Comparison of ENCODE assay signal across 25 mouse cellular contexts in genomic region chr19:55125456-55125855, GRCm38 (mm10). TPM values are rescaled to one million over a fixed set of nuclear protein-coding genes. Genes with fewer than 3 reads are reported as not detected.
A peak's percentile ranks its signal among the peaks of the same experiment; 100 is the strongest.
DNase-seq lines count a peak whose midpoint lies in the region; ATAC-seq and TF ChIP-seq lines count a peak whose summit lies in the region.
"Had no signal": no experiment of that assay in that cellular context is flagged by ENCODE, and none has a peak within 500 bp of the region (broad histone marks: within the 10 kb centered on the region; RNA-seq: fewer than 3 reads in every experiment).

No protein-coding gene starts in this region.

- ATAC-seq in liver, embryonic 12.5 days, result no peak

- TF ChIP-seq CTCF in lung, adult 2 months (IDR thresholded peaks at IDR 0.05; ENCODE audit: insufficient read depth, low read length), result no peak
- TF ChIP-seq CTCF in thymus, adult 2 months (IDR thresholded peaks at IDR 0.05; ENCODE audit: borderline replicate concordance, control insufficient read depth, extremely low read depth, insufficient read depth, low read length, poor library complexity), result no peak

- H3K9me3 ChIP-seq in liver, embryonic 12.5 days (replicated peaks), result no peaks in the 10 kb centered on the region
- H3K9me3 ChIP-seq: embryonic facial prominence, embryonic 10.5 days; hindbrain, embryonic 15.5 days; limb, embryonic 10.5 days had no signal

- H3K27ac ChIP-seq in liver, embryonic 12.5 days, result no peak overlapping the region
- no peak overlapping the region for H3K27ac ChIP-seq in thymus, adult 2 months (ENCODE audit: control insufficient read depth, insufficient read depth, low read length)
- H3K27ac ChIP-seq: embryonic facial prominence, embryonic 10.5 days; hindbrain, embryonic 15.5 days; limb, embryonic 10.5 days had no signal

- DNase-seq in heart, adult 11 months, result peak; percentile 86
- no peak for DNase-seq in heart, postnatal 36 days
- no peak for DNase-seq in lung, adult 2 months
- DNase-seq in lung, postnatal 4 days, result no peak
- no peak for DNase-seq in thymus, adult 2 months
- DNase-seq in embryo, embryonic 10 days (ENCODE audit: low spot score), result no peak
- DNase-seq: adrenal gland, postnatal 10 days; cerebellum, adult 8-10 months; gastrocnemius, postnatal 36 days; kidney, postnatal 4 days; layer of hippocampus, adult 9-11 months; lung, adult 18-20 months; lung, postnatal 36 days; thymus, adult 18-20 months; thymus, postnatal 4 days had no signal

- intact Hi-C loops in heart, postnatal 36 days (cut with DNase I), result no loop called here

- H3K9ac ChIP-seq in liver, embryonic 12.5 days, result no peak overlapping the region
- H3K9ac ChIP-seq: hindbrain, embryonic 15.5 days had no signal

- WGBS in lung, adult 2 months, result 69% methylated on average over 3 of the region's 3 CpGs
- WGBS in liver, embryonic 12.5 days (ENCODE audit: insufficient replicate concordance), result 44% methylated on average over 3 of the region's 3 CpGs
- 86% methylated on average over 3 of the region's 3 CpGs for WGBS in thymus, adult 2 months

- no peaks in the 10 kb centered on the region for H3K27me3 ChIP-seq in liver, embryonic 12.5 days (replicated peaks)
- H3K27me3 ChIP-seq in thymus, adult 2 months (ENCODE audit: control insufficient read depth, insufficient read depth, low read length), result no peaks in the 10 kb centered on the region
- H3K27me3 ChIP-seq: hindbrain, embryonic 15.5 days had no signal

- H3K36me3 ChIP-seq in liver, embryonic 12.5 days, result no peaks in the 10 kb centered on the region
- H3K36me3 ChIP-seq in thymus, adult 2 months (ENCODE audit: control insufficient read depth, insufficient read depth, low read length), result no peaks in the 10 kb centered on the region
- H3K36me3 ChIP-seq: embryonic facial prominence, embryonic 10.5 days; hindbrain, embryonic 15.5 days; limb, embryonic 10.5 days had no signal

- TF ChIP-seq POLR2A in lung, adult 2 months (IDR thresholded peaks at IDR 0.05; ENCODE audit: borderline replicate concordance, extremely low read depth, low read depth, low read length), result no peak
- TF ChIP-seq POLR2A in thymus, adult 2 months (IDR thresholded peaks at IDR 0.05; ENCODE audit: control insufficient read depth, extremely low read depth, insufficient read depth, low read length, poor library complexity), result no peak

- H3K4me2 ChIP-seq in liver, embryonic 12.5 days, result peak overlapping the region; percentile 47
- H3K4me2 ChIP-seq: hindbrain, embryonic 15.5 days had no signal

- peak overlapping the region; percentile 40 for H3K4me3 ChIP-seq in lung, adult 2 months (replicated peaks; ENCODE audit: extremely low read depth, low read depth, low read length)
- H3K4me3 ChIP-seq in liver, embryonic 12.5 days, result peak overlapping the region; percentile 45
- no peak overlapping the region for H3K4me3 ChIP-seq in thymus, adult 2 months (ENCODE audit: control insufficient read depth, insufficient read depth, low read length)
- H3K4me3 ChIP-seq: embryonic facial prominence, embryonic 10.5 days; hindbrain, embryonic 15.5 days; limb, embryonic 10.5 days had no signal

- H3K4me1 ChIP-seq in lung, adult 2 months (ENCODE audit: control insufficient read depth, insufficient read depth, low read length), result no peaks in the 10 kb centered on the region
- H3K4me1 ChIP-seq in liver, embryonic 12.5 days, result peaks cover 9% of the 10 kb centered on the region; the same call in 1 of the 2 replicates
- H3K4me1 ChIP-seq in thymus, adult 2 months (replicated peaks; ENCODE audit: control insufficient read depth, insufficient read depth, low read length), result no peaks in the 10 kb centered on the region

RNA-seq across cellular contexts. Expression of gene Gpam, which starts 1.6 kb away (rescaled TPM):
- total RNA-seq in heart, postnatal 36 days (2021), result 100 to 1,000 TPM; 210 to 250 TPM
- polyA plus RNA-seq in lung, adult 2 months (2012; rRNA removed), result 59.0 and 70.8 TPM in 2 replicates
- polyA plus RNA-seq in liver, embryonic 12.5 days (2016; fragmentation: Nextera tagmentation; extraction: Ambion mirVana), result 26.9 and 27.1 TPM in 2 replicates
- 20.0 and 24.1 TPM in 2 replicates for polyA plus RNA-seq in thymus, adult 2 months (2012; rRNA removed)

RNA-seq across cellular contexts. Expression of gene Tectb, which starts 55.1 kb away (rescaled TPM):
- under 1 TPM; 0.19 to 0.33 TPM for total RNA-seq in heart, postnatal 36 days (2021)
- 0.09 and 0.32 TPM in 2 replicates for polyA plus RNA-seq in lung, adult 2 months (2012; rRNA removed)
- 0.05 and 0.06 TPM in 2 replicates for polyA plus RNA-seq in liver, embryonic 12.5 days (2016; fragmentation: Nextera tagmentation; extraction: Ambion mirVana)
- polyA plus RNA-seq in thymus, adult 2 months (2012; rRNA removed), result 0.12 and 0.15 TPM in 2 replicates
- total RNA-seq: midbrain, postnatal 0 days had no signal
- polyA plus RNA-seq: embryonic facial prominence, embryonic 10.5 days; forebrain, embryonic 11.5 days; heart, embryonic 14.5 days; intestine, embryonic 14.5 days; kidney, embryonic 16.5 days; limb, embryonic 10.5 days; neural tube, embryonic 14.5 days had no signal
